Mouse (Mus musculus) hindbrain, embryonic 16.5 days (tissue): Measurements from ENCODE around the gene Slc44a4. TPM values are rescaled to one million over a fixed set of nuclear protein-coding genes. Genes with fewer than 3 reads are reported as not detected.
"Not testable (repeated sequence)": the region's sequence is repeated elsewhere in the genome, so short reads cannot be mapped to it uniquely, and the experiment has no call there.

Experiments used
- ATAC-seq: fragments of 200-750 bp; cut with Nextera tagmentation; 2 replicates; pipeline ENCODE4 v1.8.0; 2017; ENCODE audit warnings: moderate TSS enrichment, moderate library complexity
- H3K27ac ChIP-seq: fragments of 300-500 bp; sonication (generic); 2 replicates; pipeline ENCODE4 v1.5.1; 2014; ENCODE audit warnings: low read depth, mild to moderate bottlenecking, control low read depth, low read length, moderate library complexity
- H3K27me3 ChIP-seq: fragments of 300-500 bp; sonication (generic); replicated peaks from 2 replicates; pipeline ENCODE4 v1.6.1; 2014; ENCODE audit warnings: low read length; ENCODE audit not compliant: control insufficient read depth, insufficient read depth
- H3K36me3 ChIP-seq: fragments of 300-500 bp; sonication (generic); 2 replicates; pipeline ENCODE4 v1.6.1; 2014; ENCODE audit warnings: mild to moderate bottlenecking, low read length, moderate library complexity, mixed read lengths; ENCODE audit not compliant: control insufficient read depth, insufficient read depth
- H3K4me1 ChIP-seq: fragments of 300-500 bp; sonication (generic); 2 replicates; pipeline ENCODE4 v1.6.1; 2014; ENCODE audit warnings: low read depth, low read length; ENCODE audit not compliant: control insufficient read depth, insufficient read depth
- H3K4me2 ChIP-seq: fragments of 300-500 bp; sonication (generic); 2 replicates; pipeline ENCODE4 v1.6.1; 2014; ENCODE audit warnings: mild to moderate bottlenecking, low read length, control low read depth, moderate library complexity
- H3K4me3 ChIP-seq: fragments of 300-500 bp; sonication (generic); 2 replicates; pipeline ENCODE4 v1.5.1; 2014; ENCODE audit warnings: mild to moderate bottlenecking, low read length, control low read depth, moderate library complexity
- H3K9ac ChIP-seq: fragments of 300-500 bp; sonication (generic); 2 replicates; pipeline ENCODE4 v1.6.1; 2014; ENCODE audit warnings: low read depth, mild to moderate bottlenecking, control low read depth, low read length, moderate library complexity
- H3K9me3 ChIP-seq: fragments of 300-500 bp; sonication (generic); 2 replicates; pipeline ENCODE4 v1.6.1; 2014; ENCODE audit warnings: mild to moderate bottlenecking, low read length, moderate library complexity; ENCODE audit not compliant: control insufficient read depth
- WGBS: fragments of 180-500 bp; shearing (Covaris S2); extraction: QIAGEN DNeasy Blood & Tissue Kit; methylation state at CpG from one replicate; pipeline ENCODE4 v1.1.7; 2014; 5-methylcytosine and 5-hydroxymethylcytosine counted together
- polyA plus RNA-seq: library from polyadenylated mRNA; unstranded; fragments of >200 nt; fragmentation: Nextera tagmentation; extraction: Ambion mirVana; gene quantifications from 2 replicates; pipeline ENCODE4 v1.2.1, GENCODE M21; 2015

Gene Slc44a4
- polyA plus RNA-seq, 1 experiment from 2014 or later = 0.21 TPM

DNA sequence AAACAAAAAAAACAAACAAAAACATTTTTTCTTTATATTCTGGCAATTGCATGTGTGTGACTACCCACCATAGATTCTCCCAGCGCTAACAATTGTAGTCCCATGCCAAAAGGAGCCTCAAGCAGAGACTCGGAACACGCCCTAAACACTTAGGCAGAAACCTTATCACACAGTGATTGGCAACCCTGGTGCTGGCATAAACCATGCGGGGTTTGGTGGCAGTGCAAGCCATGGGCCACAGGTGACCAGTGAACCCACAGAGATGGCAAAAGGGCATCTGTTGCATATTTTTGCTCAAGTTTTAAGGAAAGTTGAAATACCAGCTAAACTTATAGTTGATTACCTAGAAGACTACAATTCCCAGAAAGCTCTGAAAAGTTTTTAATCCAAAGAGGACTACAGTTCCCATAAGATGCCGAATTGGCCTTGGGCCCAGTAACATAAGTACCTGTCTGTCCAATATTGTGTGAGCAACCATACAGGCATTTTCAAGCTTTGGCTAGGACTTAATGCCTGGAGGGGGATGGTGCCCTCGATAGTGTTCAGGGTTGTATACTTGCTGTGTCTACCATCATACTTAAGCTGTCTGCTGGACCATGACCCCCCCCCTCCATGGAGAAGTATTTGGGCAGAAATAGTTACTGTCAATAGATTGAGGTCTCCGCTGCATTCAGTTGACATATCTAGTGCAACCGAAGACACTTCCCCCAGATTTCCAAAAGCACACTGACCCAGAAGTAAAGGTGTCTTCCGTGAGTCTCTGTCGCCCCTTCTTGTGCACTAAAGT is 16.7 kb upstream of the Slc44a4 start:
- 15% methylated on average over 10 of the region's 10 CpGs for WGBS

DNA sequence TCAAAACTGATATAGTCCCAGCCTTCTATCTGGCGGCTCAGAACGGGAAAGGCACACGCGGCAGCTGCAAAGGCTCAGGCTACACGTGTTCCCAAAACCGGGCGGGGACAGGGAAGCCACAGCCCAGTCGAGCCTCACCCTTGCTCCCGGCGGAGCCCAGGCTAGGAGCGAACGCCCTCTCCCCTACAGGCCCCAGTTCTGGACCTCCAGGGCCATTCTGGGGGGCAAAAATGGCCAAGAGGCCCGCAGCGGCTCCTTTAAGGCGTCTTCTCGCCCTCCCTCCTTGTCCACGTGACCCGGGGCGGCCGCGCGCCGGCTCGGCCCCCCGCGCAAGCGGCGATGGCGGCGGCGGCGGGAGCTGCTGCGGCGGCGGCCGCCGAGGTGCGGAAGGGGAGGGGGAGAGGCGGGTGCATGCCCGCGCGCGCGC is 16.1 kb upstream of the Slc44a4 start, which contains the start of the genes C2 and Ehmt2:
C2 (minus strand) TSS at position 106 of the 427 bp plus-strand sequence.
Ehmt2 (plus strand) TSS at position 310 of the 427 bp plus-strand sequence.
- ATAC-seq = peak; percentile 37
- Histone ChIP-seq H3K36me3 (peaks cover 9% of the 10 kb centered on the region), H3K9me3 (no peaks in the 10 kb centered on the region), H3K4me1 (peaks cover 37% of the 10 kb centered on the region), H3K9ac (peak within 1 kb of the TSS; percentile 98), H3K4me2 (peak within 1 kb of the TSS; percentile 87), H3K27ac (peak within 1 kb of the TSS; percentile 98), H3K4me3 (peak within 1 kb of the TSS; percentile 87), H3K27me3 (no peaks in the 10 kb centered on the region)
- under 1% methylated on average over 21 of the region's 44 CpGs for WGBS

More for the DNA sequence above, 16.7 kb upstream of the Slc44a4 start:
- Histone ChIP-seq H3K36me3 (peaks cover 3% of the 10 kb centered on the region; the same call in 1 of the 2 replicates), H3K4me1 (peaks cover 37% of the 10 kb centered on the region), H3K27ac (peak overlapping the region; percentile 98), H3K9ac (peak overlapping the region; percentile 98), H3K9me3 (no peaks in the 10 kb centered on the region), H3K4me3 (peak overlapping the region; percentile 87), H3K27me3 (no peaks in the 10 kb centered on the region), H3K4me2 (peak overlapping the region; percentile 87)
- ATAC-seq = no peak

DNA sequence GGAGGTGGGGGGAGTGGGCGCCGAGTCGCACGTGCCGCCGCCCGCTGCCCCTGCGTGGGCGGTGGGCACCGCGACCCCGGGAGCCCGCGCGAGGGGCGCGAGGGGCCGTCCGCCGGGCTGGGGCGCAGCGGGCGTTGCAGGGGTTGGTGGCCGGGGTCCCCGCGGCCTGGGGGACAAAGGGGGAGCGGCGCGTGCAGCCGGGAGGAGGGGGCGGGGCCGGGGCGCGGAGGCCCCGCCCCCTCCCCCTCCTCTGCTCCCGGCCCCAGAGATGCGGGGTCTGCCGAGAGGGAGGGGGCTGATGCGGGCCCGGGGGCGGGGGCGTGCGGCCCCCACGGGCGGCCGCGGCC is 15.6 kb upstream of the Slc44a4 start:
- Histone ChIP-seq H3K27ac (peak overlapping the region; percentile 98), H3K36me3 (peaks cover 13% of the 10 kb centered on the region), H3K9me3 (no peaks in the 10 kb centered on the region), H3K27me3 (no peaks in the 10 kb centered on the region), H3K4me2 (peak overlapping the region; percentile 87), H3K9ac (peak overlapping the region; percentile 98), H3K4me3 (peak overlapping the region; percentile 87), H3K4me1 (peaks cover 34% of the 10 kb centered on the region)
- no peak for ATAC-seq
- 0% methylated on average over 17 of the region's 47 CpGs for WGBS

DNA sequence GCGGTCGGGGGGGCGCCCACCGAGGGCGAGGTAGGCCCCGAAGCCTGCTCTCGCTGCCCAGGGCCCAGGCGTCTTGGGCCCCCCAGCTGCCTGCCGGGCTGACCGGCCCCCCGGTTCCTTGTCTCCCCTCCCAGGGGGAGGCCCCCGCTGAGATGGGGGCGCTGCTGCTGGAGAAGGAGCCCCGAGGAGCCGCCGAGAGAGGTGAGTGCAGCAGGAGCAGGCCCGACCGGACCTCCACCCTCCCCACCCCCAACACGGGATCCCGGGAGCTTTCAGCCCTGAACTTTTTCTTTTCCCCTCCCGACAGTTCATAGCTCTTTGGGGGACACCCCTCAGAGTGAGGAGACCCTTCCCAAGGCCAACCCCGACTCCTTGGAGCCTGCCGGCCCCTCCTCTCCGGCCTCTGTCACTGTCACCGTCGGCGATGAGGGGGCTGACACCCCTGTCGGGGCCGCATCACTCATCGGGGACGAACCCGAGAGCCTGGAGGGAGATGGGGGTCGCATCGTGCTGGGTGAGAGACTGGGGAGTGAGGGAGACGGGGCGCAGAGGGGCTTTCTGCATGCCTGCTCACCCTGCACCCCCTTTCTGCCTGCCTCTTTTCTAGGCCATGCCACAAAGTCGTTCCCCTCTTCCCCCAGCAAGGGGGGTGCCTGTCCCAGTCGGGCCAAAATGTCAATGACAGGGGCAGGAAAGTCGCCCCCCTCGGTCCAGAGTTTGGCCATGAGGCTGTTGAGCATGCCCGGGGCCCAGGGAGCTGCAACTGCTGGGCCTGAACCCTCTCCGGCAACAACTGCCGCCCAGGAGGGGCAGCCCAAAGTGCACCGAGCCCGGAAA is 15.0 kb upstream of the Slc44a4 start:
- peak overlapping the region; percentile 98 for H3K9ac ChIP-seq
- H3K27me3 ChIP-seq = no peaks in the 10 kb centered on the region
- H3K27ac ChIP-seq = peak overlapping the region; percentile 98
- peaks cover 15% of the 10 kb centered on the region for H3K36me3 ChIP-seq
- peaks cover 34% of the 10 kb centered on the region for H3K4me1 ChIP-seq
- ATAC-seq = no peak
- WGBS = under 1% methylated on average over 35 of the region's 45 CpGs
- no peaks in the 10 kb centered on the region for H3K9me3 ChIP-seq
- H3K4me3 ChIP-seq = peak overlapping the region; percentile 87
- peak overlapping the region; percentile 87 for H3K4me2 ChIP-seq

DNA sequence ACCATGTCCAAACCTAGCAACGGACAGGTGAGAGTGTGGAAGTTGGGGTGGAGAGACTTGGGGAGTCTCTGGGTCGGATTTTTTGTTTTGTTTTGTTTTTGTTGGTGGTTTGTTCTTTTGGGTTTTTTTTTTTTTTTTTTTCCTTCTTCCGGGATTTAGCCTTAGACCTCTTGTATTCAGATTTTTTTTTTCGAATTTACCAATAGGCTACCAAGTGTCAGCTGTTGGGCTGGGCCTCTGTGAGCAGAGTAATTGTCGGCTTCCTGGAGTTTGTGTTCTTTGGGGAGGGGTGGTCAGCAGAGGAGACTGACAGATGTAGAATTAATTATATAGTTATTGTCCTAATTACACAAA is 14.4 kb upstream of the Slc44a4 start:
- peaks cover 34% of the 10 kb centered on the region for H3K4me1 ChIP-seq
- peak overlapping the region; percentile 98 for H3K9ac ChIP-seq
- 3% methylated on average over 5 of the region's 5 CpGs for WGBS
- no peak for ATAC-seq
- H3K27me3 ChIP-seq = no peaks in the 10 kb centered on the region
- peak overlapping the region; percentile 87 for H3K4me3 ChIP-seq
- H3K4me2 ChIP-seq = peak overlapping the region; percentile 87
- H3K27ac ChIP-seq = peak overlapping the region; percentile 98; the same call in 1 of the 2 replicates
- no peaks in the 10 kb centered on the region for H3K9me3 ChIP-seq
- H3K36me3 ChIP-seq = peaks cover 19% of the 10 kb centered on the region

DNA sequence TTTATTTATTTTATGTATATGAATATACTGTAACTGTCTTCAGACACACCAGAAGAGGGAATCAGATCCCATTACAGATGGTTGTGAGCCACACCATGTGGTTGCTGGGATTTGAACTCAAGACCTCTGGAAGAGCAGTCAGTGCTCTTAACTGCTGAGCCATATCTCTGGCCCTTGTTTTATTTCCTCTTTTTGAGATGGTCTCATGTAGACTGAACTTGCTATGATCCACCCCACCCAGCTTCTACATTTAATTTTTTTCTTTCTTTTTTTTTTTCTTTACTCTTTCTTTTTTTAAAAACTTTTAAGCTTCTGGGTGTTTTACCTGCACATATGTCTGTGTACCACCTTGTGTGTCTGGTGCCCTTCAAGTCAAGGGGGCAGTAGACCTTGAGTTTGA is 13.4 kb upstream of the Slc44a4 start:
- Histone ChIP-seq H3K36me3 (peaks cover 27% of the 10 kb centered on the region), H3K4me1 (peaks cover 28% of the 10 kb centered on the region)
- H3K4me3 ChIP-seq, ATAC-seq, H3K27ac ChIP-seq, H3K4me2 ChIP-seq, H3K9ac ChIP-seq, H3K27me3 ChIP-seq, H3K9me3 ChIP-seq: not testable (repeated sequence)

DNA sequence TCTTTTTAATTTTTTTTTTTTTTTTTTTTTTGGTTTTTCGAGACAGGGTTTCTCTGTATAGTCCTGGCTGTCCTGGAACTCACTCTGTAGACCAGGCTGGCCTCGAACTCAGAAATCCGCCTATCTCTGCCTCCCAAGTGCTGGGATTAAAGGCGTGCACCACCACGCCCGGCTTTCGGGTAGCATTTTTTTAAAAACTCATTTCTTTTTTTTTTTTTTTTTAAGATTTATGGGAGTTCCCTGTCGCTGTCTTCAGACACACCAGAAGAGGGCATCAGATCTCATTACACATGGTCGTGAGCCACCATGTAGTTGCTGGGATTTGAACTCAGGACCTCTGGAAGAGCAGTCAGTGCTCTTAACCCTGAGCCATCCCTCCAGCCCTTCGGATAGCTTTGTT is 12.3 kb upstream of the Slc44a4 start:
- WGBS = 91% methylated on average over 9 of the region's 10 CpGs

DNA sequence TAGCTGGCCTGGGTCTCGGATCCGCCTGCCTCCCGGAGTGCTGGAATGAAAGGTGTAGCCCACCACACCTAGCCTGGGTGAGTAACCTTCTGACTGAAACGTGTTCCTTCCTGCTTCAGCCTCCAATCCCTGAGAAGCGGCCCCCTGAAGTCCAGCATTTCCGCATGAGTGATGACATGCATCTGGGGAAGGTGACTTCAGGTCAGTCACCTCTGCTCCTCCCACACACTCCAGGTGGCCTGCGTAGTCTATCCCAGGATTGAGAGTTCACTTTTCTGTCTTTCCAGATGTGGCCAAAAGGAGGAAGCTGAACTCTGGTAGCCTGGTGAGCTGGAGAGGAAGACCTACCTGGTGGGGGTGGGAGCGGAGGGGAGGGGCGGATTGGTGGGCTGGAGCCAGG is 11.4 kb upstream of the Slc44a4 start:
- Histone ChIP-seq H3K4me1 (peaks cover 9% of the 10 kb centered on the region), H3K4me3 (no peak overlapping the region), H3K27ac (no peak overlapping the region), H3K9ac (no peak overlapping the region), H3K9me3 (no peaks in the 10 kb centered on the region), H3K36me3 (peaks cover 43% of the 10 kb centered on the region), H3K4me2 (no peak overlapping the region), H3K27me3 (no peaks in the 10 kb centered on the region)
- 93% methylated on average over 9 of the region's 9 CpGs for whole genome bisulfite sequencing
- no peak for ATAC-seq

More for the DNA sequence above, 12.3 kb upstream of the Slc44a4 start:
- not testable (repeated sequence) for H3K9ac ChIP-seq, H3K4me2 ChIP-seq, H3K4me3 ChIP-seq, H3K9me3 ChIP-seq, H3K27ac ChIP-seq, H3K27me3 ChIP-seq, ATAC-seq
- Histone ChIP-seq H3K4me1 (peaks cover 18% of the 10 kb centered on the region), H3K36me3 (peaks cover 35% of the 10 kb centered on the region)

DNA sequence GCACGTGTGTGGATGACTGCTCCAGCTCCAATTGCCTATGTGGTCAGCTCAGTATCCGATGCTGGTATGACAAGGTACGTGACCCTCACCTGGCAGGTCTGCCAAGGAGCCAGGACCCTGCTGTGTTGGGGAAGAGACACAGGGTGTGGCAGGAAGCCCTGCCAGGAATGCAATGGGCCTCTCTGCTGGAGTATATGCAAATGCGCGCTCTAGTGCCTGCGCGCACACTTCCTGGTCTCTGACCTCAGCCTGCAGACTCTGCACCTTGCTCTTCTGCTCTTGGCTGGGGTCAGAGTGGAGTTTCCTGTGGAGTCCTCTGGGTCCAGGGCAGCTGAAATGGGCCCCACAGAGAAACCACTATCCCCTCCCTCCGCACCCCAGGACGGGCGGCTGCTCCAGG is 3.3 kb upstream of the Slc44a4 start:
- H3K36me3 ChIP-seq = peaks cover 74% of the 10 kb centered on the region

More for the DNA sequence above, 3.3 kb upstream of the Slc44a4 start:
- ATAC-seq = no peak
- WGBS = 90% methylated on average over 10 of the region's 10 CpGs
- no peak overlapping the region for H3K4me3 ChIP-seq
- no peak overlapping the region for H3K27ac ChIP-seq
- H3K9ac ChIP-seq = no peak overlapping the region
- H3K27me3 ChIP-seq = no peaks in the 10 kb centered on the region
- H3K4me2 ChIP-seq = no peak overlapping the region
- no peaks in the 10 kb centered on the region for H3K4me1 ChIP-seq
- no peaks in the 10 kb centered on the region for H3K9me3 ChIP-seq
